Mouse (Mus musculus) lung, embryonic 14.5 days (tissue): ENCODE results near the gene Gtf2e1. TPM values are rescaled to one million over a fixed set of nuclear protein-coding genes. Genes with fewer than 3 reads are reported as not detected.

Experiments
- ATAC-seq: fragments of 200-750 bp; cut with Nextera tagmentation; 2 replicates; pipeline ENCODE4 v1.8.0; 2017; ENCODE audit warnings: mild to moderate bottlenecking, moderate TSS enrichment, moderate library complexity; ENCODE audit not compliant: insufficient read depth
- DNase-seq: peaks from one replicate; pipeline ENCODE4 v3.0.0-alpha.2; 2015
- H3K27ac ChIP-seq: fragments of 300-500 bp; sonication (generic); 2 replicates; pipeline ENCODE4 v1.5.1; 2014; ENCODE audit warnings: low read depth, mild to moderate bottlenecking, moderate library complexity
- H3K27me3 ChIP-seq: fragments of 300-500 bp; sonication (generic); 2 replicates; pipeline ENCODE4 v1.6.1; 2014; ENCODE audit warnings: low read length, control low read depth; ENCODE audit not compliant: insufficient read depth
- H3K36me3 ChIP-seq: fragments of 300-500 bp; sonication (generic); 2 replicates; pipeline ENCODE4 v1.6.1; 2014; ENCODE audit warnings: control low read depth; ENCODE audit not compliant: insufficient read depth
- H3K4me1 ChIP-seq: fragments of 300-500 bp; sonication (generic); 2 replicates; pipeline ENCODE4 v1.6.1; 2014; ENCODE audit warnings: antibody characterized with exemption, control low read depth; ENCODE audit not compliant: insufficient read depth
- H3K4me2 ChIP-seq: fragments of 300-500 bp; sonication (generic); 2 replicates; pipeline ENCODE4 v1.6.1; 2014; ENCODE audit warnings: mild to moderate bottlenecking
- H3K4me3 ChIP-seq: fragments of 300-500 bp; sonication (generic); 2 replicates; pipeline ENCODE4 v1.5.1; 2014; ENCODE audit warnings: low read depth, low read length
- H3K9ac ChIP-seq: fragments of 300-500 bp; sonication (generic); 2 replicates; pipeline ENCODE4 v1.6.1; 2014
- H3K9me3 ChIP-seq: fragments of 300-500 bp; sonication (generic); 2 replicates; pipeline ENCODE4 v1.6.1; 2016; ENCODE audit warnings: low read depth, low read length, control low read depth
- CTCF ChIP-seq: IDR thresholded peaks from 2 replicates; pipeline ENCODE4 v1.5.1; 2016; ENCODE audit warnings: antibody characterized with exemption, low read depth
- WGBS: fragments of 180-500 bp; shearing (Covaris S2); extraction: QIAGEN DNeasy Blood & Tissue Kit; methylation state at CpG from one replicate; pipeline ENCODE4 v1.1.7; 2014; 5-methylcytosine and 5-hydroxymethylcytosine counted together
- polyA plus RNA-seq: library from polyadenylated mRNA; unstranded; fragments of >200 nt; fragmentation: Nextera tagmentation; extraction: Ambion mirVana; gene quantifications from 2 replicates; pipeline ENCODE4 v1.2.1, GENCODE M21; 2014

Gtf2e1 gene
- polyA plus RNA-seq, 1 experiment from 2014 or later: 28.9 TPM

DNA sequence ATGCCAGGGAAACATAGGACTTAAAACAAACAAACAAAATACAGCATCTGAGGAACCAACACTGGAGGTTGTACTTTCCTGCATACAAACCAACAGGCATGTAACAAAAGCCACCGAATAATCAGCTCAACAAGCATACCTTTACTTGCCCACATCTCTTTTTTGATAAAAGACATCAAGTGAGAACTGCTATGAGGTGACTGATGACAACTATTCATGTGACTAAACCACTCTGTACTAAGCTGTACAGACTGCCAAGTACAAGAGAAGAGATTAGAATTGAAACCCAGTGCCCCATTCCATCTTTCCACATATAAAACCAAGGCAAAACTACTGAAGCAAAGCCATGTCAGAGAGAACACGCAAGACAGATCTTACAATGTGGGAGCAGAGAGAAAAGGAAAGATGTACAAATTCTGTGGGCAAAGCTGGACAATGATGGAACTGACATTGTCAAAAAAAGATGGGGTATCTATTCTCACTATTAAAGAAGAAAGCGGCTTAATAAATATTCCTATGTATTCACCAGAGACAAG is 12.8 kb downstream of the Gtf2e1 start:
- H3K4me3 ChIP-seq: no peak overlapping the region
- no peaks in the 10 kb centered on the region; the same call in 1 of the 2 replicates for H3K9me3 ChIP-seq
- WGBS: over 99% methylated on average over 3 of the region's 3 CpGs
- no peak for TF ChIP-seq CTCF
- peaks cover 29% of the 10 kb centered on the region; the same call in 1 of the 2 replicates for H3K36me3 ChIP-seq
- no peaks in the 10 kb centered on the region for H3K4me1 ChIP-seq
- no peak for ATAC-seq
- H3K9ac ChIP-seq: no peak overlapping the region
- H3K27ac ChIP-seq: no peak overlapping the region
- H3K27me3 ChIP-seq: no peaks in the 10 kb centered on the region
- DNase-seq: no peak
- no peak overlapping the region for H3K4me2 ChIP-seq

DNA sequence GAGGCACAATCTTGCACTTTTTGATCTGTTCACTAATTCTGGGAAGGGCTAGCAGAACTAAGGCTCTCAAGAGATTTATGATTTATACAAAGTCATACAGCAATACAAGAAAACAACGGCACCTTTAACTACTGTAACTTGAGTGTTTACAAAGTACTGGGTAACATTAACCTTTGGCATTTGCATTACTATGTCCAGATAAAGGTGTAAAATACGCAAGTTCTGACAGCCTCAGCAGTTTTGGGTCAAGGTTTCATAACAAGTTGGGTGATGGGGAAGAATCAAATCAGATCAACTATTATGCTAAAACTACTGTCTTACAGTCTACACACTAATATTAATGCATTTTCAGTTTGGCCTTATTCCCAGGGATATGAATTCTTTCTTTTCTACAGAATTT is 14.5 kb downstream of the Gtf2e1 start:
- DNase-seq (no peak), ATAC-seq (no peak)
- no peak overlapping the region for H3K4me3 ChIP-seq
- peaks cover 35% of the 10 kb centered on the region for H3K36me3 ChIP-seq
- H3K9me3 ChIP-seq: no peaks in the 10 kb centered on the region; the same call in 1 of the 2 replicates
- H3K4me1 ChIP-seq: no peaks in the 10 kb centered on the region
- H3K9ac ChIP-seq: no peak overlapping the region
- no peak overlapping the region for H3K27ac ChIP-seq
- H3K27me3 ChIP-seq: no peaks in the 10 kb centered on the region
- 81% methylated on average over 2 of the region's 2 CpGs for WGBS
- no peak for TF ChIP-seq CTCF
- no peak overlapping the region for H3K4me2 ChIP-seq

DNA sequence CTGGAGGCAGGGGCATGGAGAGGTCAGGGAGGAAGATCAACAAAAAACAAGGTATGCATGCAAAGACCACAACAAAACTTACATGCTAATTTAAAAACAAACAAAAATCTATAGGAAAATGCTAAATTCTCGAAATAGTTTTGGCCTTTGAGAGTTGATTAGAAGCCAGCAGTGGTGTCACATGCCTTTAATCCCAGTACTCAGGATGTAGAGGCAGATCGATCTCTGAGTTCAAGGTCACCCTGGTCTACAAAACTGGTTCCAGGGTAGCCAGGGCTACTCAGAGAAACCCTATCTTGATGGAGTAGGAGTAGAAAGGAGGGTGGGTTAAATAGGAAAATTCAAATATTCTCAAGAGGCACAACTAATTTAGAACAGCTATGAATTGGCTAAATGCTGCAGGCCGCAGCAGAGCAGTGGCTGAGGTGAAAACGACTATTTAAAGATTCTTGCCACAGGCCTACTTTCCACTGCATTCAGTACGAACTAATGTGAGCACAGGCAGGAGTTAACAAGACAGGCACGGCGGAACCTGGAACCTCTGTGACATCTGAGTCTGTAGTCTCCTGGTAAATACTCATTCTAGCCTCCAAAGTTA is 17.4 kb downstream of the Gtf2e1 start:
- H3K36me3 ChIP-seq: peaks cover 35% of the 10 kb centered on the region
- no peak overlapping the region for H3K27ac ChIP-seq
- no peaks in the 10 kb centered on the region for H3K4me1 ChIP-seq
- H3K9me3 ChIP-seq: no peaks in the 10 kb centered on the region; the same call in 1 of the 2 replicates
- no peak overlapping the region for H3K9ac ChIP-seq
- WGBS: 94% methylated on average over 7 of the region's 7 CpGs
- no peak overlapping the region for H3K4me2 ChIP-seq
- H3K4me3 ChIP-seq: no peak overlapping the region
- DNase-seq (no peak), ATAC-seq (no peak)
- H3K27me3 ChIP-seq: no peaks in the 10 kb centered on the region
- no peak for TF ChIP-seq CTCF

- H3K4me1 ChIP-seq: no peaks in the 10 kb centered on the region
- WGBS: 92% methylated on average over 2 of the region's 2 CpGs
- no peak for ATAC-seq
- no peak for TF ChIP-seq CTCF
- no peaks in the 10 kb centered on the region; the same call in 1 of the 2 replicates for H3K9me3 ChIP-seq
- no peak for DNase-seq
- H3K36me3 ChIP-seq: peaks cover 40% of the 10 kb centered on the region
- no peaks in the 10 kb centered on the region for H3K27me3 ChIP-seq
- no peak overlapping the region for H3K9ac ChIP-seq
- H3K4me2 ChIP-seq: no peak overlapping the region
- no peak overlapping the region for H3K27ac ChIP-seq
- H3K4me3 ChIP-seq: no peak overlapping the region
These were observed 19.2 kb downstream of the Gtf2e1 start for GRCm38 (mm10) chr16:37520190-37521040.

- Histone ChIP-seq H3K4me2 (no peak overlapping the region), H3K4me1 (no peaks in the 10 kb centered on the region), H3K27ac (no peak overlapping the region), H3K36me3 (peaks cover 47% of the 10 kb centered on the region), H3K27me3 (no peaks in the 10 kb centered on the region), H3K9ac (no peak overlapping the region), H3K9me3 (no peaks in the 10 kb centered on the region; the same call in 1 of the 2 replicates), H3K4me3 (no peak overlapping the region)
- no peak for ATAC-seq
- 89% methylated on average over 1 of the region's 1 CpGs for WGBS
- no peak for TF ChIP-seq CTCF
- DNase-seq: no peak
These were observed 19.9 kb downstream of the Gtf2e1 start for GRCm38 (mm10) chr16:37519721-37520120.

DNA sequence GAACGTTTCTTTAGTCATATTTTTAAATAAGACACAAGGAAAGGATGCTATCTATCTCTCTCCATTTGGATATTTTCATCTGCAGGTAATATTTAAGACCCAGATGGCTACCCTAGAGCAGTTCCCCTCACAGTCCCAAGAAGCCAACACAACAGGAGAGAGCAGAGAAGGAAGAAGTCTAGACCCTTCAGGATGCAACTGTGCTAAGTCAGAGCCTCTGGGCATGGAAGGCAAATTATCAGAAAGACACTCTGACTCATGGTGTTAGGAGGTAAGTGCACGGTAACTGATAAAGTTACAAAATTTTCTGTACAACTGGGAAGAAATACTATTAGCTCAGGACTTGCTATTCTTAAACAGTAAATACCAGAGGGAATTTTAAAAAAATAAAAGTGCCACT is 20.9 kb downstream of the Gtf2e1 start:
- Histone ChIP-seq H3K9me3 (no peaks in the 10 kb centered on the region; the same call in 1 of the 2 replicates), H3K27me3 (no peaks in the 10 kb centered on the region), H3K4me2 (no peak overlapping the region), H3K4me3 (no peak overlapping the region), H3K36me3 (peaks cover 53% of the 10 kb centered on the region), H3K4me1 (no peaks in the 10 kb centered on the region), H3K9ac (no peak overlapping the region), H3K27ac (no peak overlapping the region)
- no peak for TF ChIP-seq CTCF
- ATAC-seq (no peak), DNase-seq (no peak)
- WGBS: 70% methylated on average over 2 of the region's 2 CpGs

DNA sequence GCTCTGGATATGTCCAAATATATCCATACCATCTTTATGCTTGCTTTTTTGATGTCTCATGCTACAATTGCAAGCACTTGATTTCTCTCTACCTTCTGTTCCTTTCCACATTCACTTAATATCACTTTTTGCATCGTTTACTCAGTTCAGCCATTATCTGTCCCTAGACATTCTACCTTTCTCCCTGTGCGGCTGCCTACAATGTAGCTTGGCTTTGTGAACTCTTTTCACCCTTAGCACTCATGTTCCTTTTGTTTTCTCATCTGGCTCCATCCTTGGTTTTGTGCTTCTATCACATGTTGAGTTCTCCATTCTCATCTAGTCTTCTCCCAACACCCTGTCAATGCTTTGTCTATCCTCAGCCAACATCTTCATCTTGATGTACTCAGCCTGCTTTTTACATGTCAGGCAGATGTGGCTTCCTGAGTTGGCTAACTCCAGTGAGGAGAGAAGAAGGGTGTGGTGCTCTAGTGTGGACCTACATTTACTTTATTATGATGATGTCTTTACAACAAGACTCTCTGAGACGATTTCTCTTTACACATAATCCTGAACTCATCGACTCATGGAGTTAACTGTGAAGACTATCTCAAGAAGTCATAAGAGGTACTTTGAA is 21.9 kb downstream of the Gtf2e1 start:
- Histone ChIP-seq H3K36me3 (peaks cover 52% of the 10 kb centered on the region), H3K4me3 (no peak overlapping the region), H3K4me1 (no peaks in the 10 kb centered on the region), H3K27me3 (no peaks in the 10 kb centered on the region), H3K4me2 (no peak overlapping the region), H3K9me3 (no peaks in the 10 kb centered on the region), H3K9ac (no peak overlapping the region), H3K27ac (no peak overlapping the region)
- DNase-seq (no peak), ATAC-seq (no peak)
- TF ChIP-seq CTCF: no peak
- 91% methylated on average over 4 of the region's 4 CpGs for WGBS
